Mouse (Mus musculus) splenic B cell, adult 2 months (primary cell): ENCODE data around the gene E430018J23Rik.

ENCODE experiments used
- DNase-seq: peaks from one replicate; pipeline ENCODE4 v3.0.0-alpha.2; 2011; ENCODE audit warnings: low read depth, low spot score
- H3K27me3 ChIP-seq: 2 replicates; pipeline ENCODE4 v1.6.1; 2012; ENCODE audit warnings: mild to moderate bottlenecking, low read length, moderate library complexity, mixed read lengths; ENCODE audit not compliant: control insufficient read depth, poor library complexity, insufficient read depth, severe bottlenecking
- H3K36me3 ChIP-seq: 2 replicates; pipeline ENCODE4 v1.6.1; 2012; ENCODE audit warnings: mild to moderate bottlenecking, low read length, moderate library complexity, mixed read lengths; ENCODE audit not compliant: control insufficient read depth, poor library complexity, insufficient read depth, severe bottlenecking

The E430018J23Rik gene

DNA sequence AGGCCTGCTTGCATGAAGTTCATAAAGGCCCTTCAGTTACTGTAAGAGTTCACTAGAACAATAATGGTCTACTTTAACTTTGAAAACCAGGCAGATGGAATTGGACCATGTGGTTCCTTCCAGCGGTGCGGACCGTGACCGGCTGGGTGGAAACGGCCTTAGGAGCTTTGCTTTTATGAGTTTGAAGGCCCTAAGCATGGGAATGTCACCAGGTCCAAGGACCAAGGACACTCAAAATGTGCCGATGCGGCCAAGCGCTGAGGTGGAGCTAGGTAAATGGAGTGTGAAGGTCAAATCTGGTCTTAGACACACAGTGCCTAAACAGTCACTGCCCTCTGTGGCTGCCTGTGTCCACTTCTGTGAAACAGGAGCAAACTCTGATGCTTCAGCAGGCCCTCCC is 52.1 kb downstream of the E430018J23Rik start:
- Histone ChIP-seq H3K36me3 (no peaks in the 10 kb centered on the region), H3K27me3 (no peaks in the 10 kb centered on the region)
- DNase-seq: no peak
